Mouse (Mus musculus): Measurements from ENCODE around the gene Fbxo34.
A peak's percentile ranks its signal among the peaks of the same experiment; 100 is the strongest.

The Fbxo34 gene

GRCm38 (mm10) chr14:47473891-47474290 lies 23.7 kb downstream of the Fbxo34 start:
- no peak for DNase-seq

DNA sequence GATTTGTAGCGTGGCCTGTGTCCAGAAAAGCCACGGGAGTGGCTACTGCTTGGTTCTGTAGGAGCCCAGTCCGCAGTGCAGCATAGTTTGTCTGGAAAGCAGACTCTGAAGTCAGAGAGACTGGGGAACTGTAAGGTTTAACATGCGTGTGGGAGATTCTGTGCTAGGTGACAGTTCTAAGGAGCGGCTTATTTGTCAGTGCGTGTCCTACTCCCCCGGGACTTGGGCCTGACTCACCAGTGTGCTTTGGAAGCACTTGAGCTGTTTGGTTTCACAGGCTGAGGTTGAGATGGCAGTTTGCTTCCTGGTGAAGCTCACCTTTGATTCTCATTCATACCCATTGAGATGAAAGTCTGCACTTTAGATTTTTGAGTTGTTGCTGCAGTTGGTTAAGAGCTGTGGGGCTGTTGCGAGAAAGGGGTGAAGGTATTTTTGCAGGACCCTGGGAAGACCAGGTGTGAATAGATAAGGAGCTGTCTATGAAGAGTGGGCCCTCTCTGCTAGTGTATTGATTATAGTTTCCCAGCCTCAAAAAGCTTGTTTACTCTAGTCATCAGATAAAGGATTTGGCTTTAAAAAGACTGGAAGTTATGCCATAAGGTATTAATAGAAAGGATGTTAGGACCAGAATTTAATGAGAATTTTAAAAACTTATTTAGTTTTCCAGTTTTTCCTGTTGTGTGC lies 24.5 kb downstream of the Fbxo34 start:
- DNase-seq: peak; percentile 27

GRCm38 (mm10) chr14:47476266-47476665 lies 26.0 kb downstream of the Fbxo34 start:
- DNase-seq: no peak

DNA sequence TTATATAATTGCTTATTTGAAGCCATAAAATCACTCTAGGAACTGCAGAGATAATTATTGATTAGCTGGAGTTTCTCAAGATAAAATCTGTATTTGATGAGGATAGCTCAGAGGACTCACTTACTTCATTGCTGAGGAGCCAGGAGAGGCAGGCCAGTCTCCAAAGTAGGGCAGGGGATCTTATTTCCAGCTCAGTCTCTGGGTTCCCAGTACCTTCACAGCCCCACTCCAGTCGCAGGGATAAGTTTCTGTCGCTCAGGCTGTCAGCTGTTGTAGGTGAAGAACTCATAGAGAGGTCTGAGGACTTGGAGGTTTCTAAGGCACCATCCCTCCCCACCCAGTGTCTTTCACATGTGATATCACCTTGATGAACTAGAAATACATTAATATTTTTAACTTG lies 27.5 kb downstream of the Fbxo34 start:
- no peak for DNase-seq

- no peak for DNase-seq
These were observed 32.0 kb downstream of the Fbxo34 start for GRCm38 (mm10) chr14:47482200-47482599.

- DNase-seq: no peak
These were observed 32.9 kb downstream of the Fbxo34 start for GRCm38 (mm10) chr14:47483099-47483498.

GRCm38 (mm10) chr14:47488732-47489131 lies 38.5 kb downstream of the Fbxo34 start:
- no peak for DNase-seq

DNA sequence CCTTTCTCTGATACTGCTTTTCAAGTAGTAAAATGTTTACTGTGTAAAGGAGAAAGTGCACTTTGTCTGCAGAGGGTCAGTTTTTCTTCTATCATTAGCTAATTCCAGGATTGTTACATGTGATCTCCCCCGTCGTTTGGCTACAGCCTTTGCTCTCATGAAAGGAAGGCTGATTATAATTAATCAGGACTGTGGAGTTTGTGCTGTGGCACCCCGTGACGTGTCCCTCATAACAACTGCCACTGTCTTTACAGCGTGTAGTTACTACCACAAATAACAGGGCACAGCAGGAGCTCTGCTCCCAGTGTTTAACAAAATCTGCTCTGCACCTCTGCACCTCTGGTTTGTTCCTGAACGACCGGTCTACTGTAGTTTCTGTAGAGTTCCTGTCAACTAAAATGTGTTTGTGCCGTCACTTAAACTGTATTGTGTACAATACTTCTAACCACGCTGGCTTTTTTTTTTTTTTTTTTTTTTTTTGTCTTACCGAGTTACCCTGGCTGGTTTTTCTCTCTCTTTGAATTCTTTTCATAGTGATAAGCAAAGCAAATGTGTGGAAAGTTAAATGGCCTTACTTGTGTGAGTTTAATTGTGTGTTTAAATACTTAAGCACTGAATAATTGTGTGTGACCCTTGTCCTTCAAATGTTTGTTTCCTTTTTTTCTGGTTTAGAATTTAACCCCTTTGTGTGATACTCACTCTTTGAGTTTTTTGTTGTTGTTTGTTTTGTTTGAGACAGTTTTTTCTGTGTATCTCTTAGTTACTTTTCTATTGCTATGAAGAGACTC lies 39.3 kb downstream of the Fbxo34 start:
- no peak for DNase-seq

- DNase-seq: no peak
These were observed 40.5 kb downstream of the Fbxo34 start for GRCm38 (mm10) chr14:47490732-47491131.

- DNase-seq: no peak
These were observed 43.6 kb downstream of the Fbxo34 start for GRCm38 (mm10) chr14:47493592-47494361.

- no peak for DNase-seq
These were observed 45.7 kb downstream of the Fbxo34 start for GRCm38 (mm10) chr14:47495951-47496350.

DNA sequence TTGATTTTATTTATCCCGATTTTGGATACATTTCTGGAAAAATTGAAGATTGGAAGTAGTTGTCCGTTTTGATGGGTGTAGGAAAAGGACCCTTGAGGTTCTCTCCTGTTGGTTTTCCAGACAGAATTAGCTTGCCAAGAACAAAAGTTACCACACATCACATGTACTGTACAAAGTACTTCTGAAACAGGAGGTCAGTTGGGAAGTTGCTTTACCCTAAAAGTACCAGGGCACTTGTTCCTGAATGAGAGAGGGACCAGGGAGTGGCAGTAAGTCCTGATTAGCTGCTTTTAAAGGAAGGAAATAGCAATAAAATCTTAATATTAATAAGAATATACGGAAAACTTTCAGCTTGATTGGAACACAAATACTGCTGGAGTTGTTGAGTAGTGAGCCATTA lies 46.9 kb downstream of the Fbxo34 start:
- no peak for DNase-seq

DNA sequence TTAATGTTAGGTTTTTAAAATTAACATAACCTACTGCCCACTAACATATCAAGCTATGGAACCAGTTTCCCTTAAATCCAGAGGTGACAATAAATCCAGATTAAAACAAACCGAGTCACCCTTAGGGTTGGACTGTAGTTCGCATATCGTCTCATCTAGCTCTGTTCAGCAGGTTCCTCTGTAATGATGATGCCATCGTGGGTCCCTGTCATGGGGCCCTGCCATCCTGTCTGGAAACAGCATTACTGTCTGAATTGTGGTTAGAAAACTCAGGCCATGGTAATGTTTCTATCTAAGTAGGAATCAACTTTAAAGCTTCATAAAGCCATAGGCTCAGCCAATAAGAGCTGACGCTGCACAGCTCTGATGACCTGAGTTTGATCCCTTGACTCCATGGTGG lies 48.4 kb downstream of the Fbxo34 start:
- DNase-seq: no peak

DNA sequence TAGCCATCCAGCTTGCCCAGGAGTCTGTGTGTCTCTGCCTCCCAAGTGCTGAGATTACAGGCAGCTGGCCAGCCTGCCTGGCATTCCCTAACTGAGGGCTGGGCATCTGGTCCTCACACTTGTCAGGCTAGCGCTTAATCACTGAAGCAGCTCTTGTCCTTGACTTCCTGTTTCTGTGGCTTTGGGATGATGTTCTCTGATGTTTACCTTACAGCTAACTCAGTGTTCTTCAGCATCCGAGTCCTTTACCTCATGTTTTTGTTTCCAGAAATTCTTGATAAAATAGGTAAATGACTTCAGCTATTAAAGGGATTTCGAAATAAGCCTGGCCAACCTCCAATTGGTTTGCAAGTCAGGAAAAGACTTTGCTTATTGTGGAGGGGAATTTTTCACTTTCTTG lies 53.8 kb downstream of the Fbxo34 start:
- no peak for DNase-seq

- no peak for DNase-seq
These were observed 56.5 kb downstream of the Fbxo34 start for GRCm38 (mm10) chr14:47506676-47507075.

- DNase-seq: no peak
These were observed 57.8 kb downstream of the Fbxo34 start for GRCm38 (mm10) chr14:47508035-47508434.

GRCm38 (mm10) chr14:47510244-47510643 lies 60.0 kb downstream of the Fbxo34 start:
- DNase-seq: no peak

GRCm38 (mm10) chr14:47513606-47514005 lies 63.4 kb downstream of the Fbxo34 start:
- no peak for DNase-seq

DNA sequence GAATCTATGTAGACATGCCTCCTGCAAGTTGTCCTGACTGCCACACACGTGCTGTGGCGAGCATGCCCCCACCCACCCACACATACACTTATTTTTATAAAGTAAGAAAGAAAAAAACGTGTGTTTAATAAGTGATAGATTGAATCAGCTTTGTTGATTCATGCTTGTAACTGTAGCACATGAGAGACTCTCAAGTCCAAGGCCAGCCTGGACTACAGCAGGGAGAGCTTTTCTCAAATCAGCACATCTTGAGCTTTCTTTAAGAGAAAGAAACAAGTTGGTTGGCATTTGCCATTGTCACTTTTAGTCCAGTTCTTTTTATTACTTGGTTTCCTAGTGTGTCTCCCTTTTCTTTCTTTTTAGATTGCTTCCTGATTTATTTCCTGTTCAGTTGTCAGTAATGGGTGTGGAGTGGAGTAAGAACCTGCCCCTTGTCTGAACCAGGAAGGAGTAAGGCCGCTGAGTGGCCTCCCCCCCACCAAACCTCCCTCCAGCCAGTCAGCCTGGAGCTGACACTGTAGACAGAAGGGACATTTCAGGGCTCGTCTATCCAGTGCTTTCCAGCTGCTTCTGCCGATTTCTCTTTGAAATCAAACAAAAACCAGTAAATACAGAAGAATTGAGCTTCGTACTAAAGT lies 64.7 kb downstream of the Fbxo34 start:
- DNase-seq: no peak

GRCm38 (mm10) chr14:47515636-47516035 lies 65.4 kb downstream of the Fbxo34 start:
- no peak for DNase-seq

DNA sequence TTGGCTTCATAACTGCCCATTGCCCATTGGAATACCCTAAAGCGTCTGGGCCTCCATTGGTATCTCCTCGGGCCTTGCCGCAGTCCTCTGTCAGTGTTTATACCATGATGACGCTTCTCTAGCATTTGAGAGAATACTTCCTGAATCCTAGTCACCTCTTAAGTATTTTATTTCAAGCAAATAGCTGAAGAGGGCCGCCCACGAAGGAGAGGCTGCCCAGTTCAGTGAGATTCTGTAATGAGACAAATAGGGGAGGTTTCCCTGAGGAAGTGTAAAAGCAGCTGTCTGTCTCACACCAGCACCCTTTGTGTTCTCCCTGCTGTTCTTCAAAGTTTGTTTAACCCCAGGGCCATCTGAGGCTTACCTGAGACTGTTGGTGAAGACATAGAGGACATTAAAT lies 66.5 kb downstream of the Fbxo34 start:
- no peak for DNase-seq

- DNase-seq: no peak
These were observed 68.4 kb downstream of the Fbxo34 start for GRCm38 (mm10) chr14:47518619-47519018.

DNA sequence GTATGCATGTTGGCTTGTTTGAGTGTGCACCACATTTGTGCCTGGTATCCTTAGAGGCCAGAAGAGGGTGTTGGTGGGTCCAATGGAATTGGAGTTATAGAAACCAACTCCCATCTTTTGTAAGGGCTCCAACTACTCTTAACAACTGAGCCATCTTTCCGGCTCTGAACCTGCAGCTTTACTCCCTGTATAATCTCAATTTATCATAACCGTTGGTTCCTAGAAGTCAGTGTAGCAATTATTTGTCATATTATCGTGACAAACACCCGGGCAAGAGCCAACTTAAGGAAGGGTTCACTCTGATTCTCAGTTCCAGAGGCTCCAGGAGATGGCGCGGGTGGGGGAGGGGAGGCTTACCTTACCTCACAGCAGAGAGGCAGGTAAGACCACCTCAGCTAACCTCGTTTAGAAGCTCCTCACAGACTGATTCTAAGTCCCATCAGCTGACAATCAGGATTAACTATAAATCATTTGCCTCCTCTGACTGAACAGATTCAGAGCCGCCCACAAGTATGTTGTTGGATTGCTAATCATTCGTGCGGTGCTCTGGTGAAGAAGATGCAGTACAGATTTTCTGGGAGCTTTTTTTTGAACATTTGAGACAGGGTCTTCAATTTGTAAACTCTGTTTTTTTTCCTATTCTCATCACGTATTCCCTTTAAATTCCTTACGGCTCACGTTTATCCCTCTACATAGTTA lies 70.7 kb downstream of the Fbxo34 start:
- DNase-seq: no peak

Data from cerebellum, adult 9-11 months (tissue).